8 mouse cellular contexts compared by ENCODE assay signal in the genomic region with DNA sequence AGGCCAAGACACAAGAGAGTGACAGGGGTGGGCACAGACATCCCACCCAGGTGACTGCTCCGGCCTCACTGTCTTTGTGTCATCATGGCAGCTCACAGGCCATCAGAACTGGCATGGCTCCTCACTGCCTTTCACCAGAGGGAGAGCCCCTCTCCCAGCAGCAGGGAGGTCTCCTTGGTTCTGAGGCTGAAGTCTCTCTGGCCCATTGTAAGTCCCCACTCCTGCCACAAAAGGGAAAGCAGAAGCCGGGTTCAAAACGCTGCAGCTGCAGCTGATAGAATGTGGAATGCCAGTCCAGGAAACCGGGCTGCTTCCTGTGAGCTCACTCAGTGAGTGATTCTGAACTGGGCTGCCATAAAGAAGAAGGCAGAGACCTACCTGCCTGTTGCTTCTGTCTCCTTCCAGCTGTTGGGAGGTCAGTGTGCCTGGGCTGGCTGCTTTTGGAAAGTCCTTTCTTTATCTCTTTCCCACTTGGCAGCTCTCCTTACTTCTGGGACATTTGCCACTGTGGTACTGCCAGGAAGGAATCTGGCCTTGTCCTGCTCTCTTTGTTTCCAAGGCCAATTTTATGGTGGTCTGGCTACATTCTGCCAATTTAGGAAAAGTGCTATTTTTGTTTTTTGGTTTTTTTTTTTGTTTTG. TPM values are rescaled to one million over a fixed set of nuclear protein-coding genes. Genes with fewer than 3 reads are reported as not detected.
DNase-seq lines count a peak whose midpoint lies in the region; ATAC-seq and TF ChIP-seq lines count a peak whose summit lies in the region.
"Not testable (repeated sequence)": the region's sequence is repeated elsewhere in the genome, so short reads cannot be mapped to it uniquely, and the experiment has no call there.

No protein-coding gene starts in this region.

- H3K27ac ChIP-seq in forebrain, embryonic 13.5 days; hindbrain, postnatal 0 days: not testable (repeated sequence)
- H3K27ac ChIP-seq in heart, postnatal 0 days (ENCODE audit: low read depth), result 0 out of 2 replicates have a peak overlapping the region, but pooled peaks have one; percentile 30

- not testable (repeated sequence) for H3K36me3 ChIP-seq in forebrain, embryonic 13.5 days (ENCODE audit: poor library complexity, severe bottlenecking); heart, postnatal 0 days (replicated peaks; ENCODE audit: control insufficient read depth, insufficient read depth, low read length); hindbrain, postnatal 0 days (ENCODE audit: insufficient read depth, low read length)

- H3K27me3 ChIP-seq in forebrain, embryonic 13.5 days; heart, postnatal 0 days (ENCODE audit: control insufficient read depth, insufficient read depth, low read length); hindbrain, postnatal 0 days (ENCODE audit: insufficient read depth, low read length): not testable (repeated sequence)

- 53% methylated on average over 4 of the region's 4 CpGs for WGBS in forebrain, embryonic 13.5 days
- 25% methylated on average over 4 of the region's 4 CpGs for WGBS in heart, postnatal 0 days
- 44% methylated on average over 4 of the region's 4 CpGs for WGBS in hindbrain, postnatal 0 days

- H3K4me3 ChIP-seq in forebrain, embryonic 13.5 days; heart, postnatal 0 days (ENCODE audit: low read depth, low read length); hindbrain, postnatal 0 days (ENCODE audit: low read length): not testable (repeated sequence)

- not testable (repeated sequence) for H3K9ac ChIP-seq in forebrain, embryonic 13.5 days; heart, postnatal 0 days (replicated peaks; ENCODE audit: low read depth, low read length); hindbrain, postnatal 0 days (replicated peaks; ENCODE audit: low read length)

- DNase-seq in adrenal gland, postnatal 14 days, result peak; percentile 63
- DNase-seq in heart, adult 18-20 months, result peak; percentile 82 to 83
- peak; percentile 18 for DNase-seq in heart, postnatal 0 days (ENCODE audit: low spot score)
- peak; percentile 49 for DNase-seq in hindbrain, postnatal 0 days (ENCODE audit: low spot score)
- peak; percentile 9 to 41 for DNase-seq in layer of hippocampus, postnatal 14 days (ENCODE audit: low spot score in 2 of 2)
- peak; percentile 7 for DNase-seq in lung, postnatal 36 days
- DNase-seq in testis, postnatal 14 days (ENCODE audit: low spot score), result peak; percentile 40

- not testable (repeated sequence) for H3K9me3 ChIP-seq in forebrain, embryonic 13.5 days (replicated peaks); heart, postnatal 0 days (replicated peaks; ENCODE audit: control insufficient read depth, low read length); hindbrain, postnatal 0 days (ENCODE audit: low read length)

- TF ChIP-seq EP300 in heart, postnatal 0 days (IDR thresholded peaks at IDR 0.05; ENCODE audit: low read depth), result not testable (repeated sequence)

- not testable (repeated sequence) for TF ChIP-seq CTCF in heart, postnatal 0 days (IDR thresholded peaks at IDR 0.05; ENCODE audit: low read depth); hindbrain, postnatal 0 days (IDR thresholded peaks at IDR 0.05; ENCODE audit: low read depth)

- not testable (repeated sequence) for H3K4me2 ChIP-seq in forebrain, embryonic 13.5 days; heart, postnatal 0 days (ENCODE audit: low read depth, low read length); hindbrain, postnatal 0 days (ENCODE audit: low read depth, low read length)

- peak; percentile 42 for ATAC-seq in forebrain, embryonic 13.5 days
- ATAC-seq in heart, postnatal 0 days (ENCODE audit: insufficient read depth, low read depth), result peak; percentile 55; the same call in 1 of the 2 replicates
- ATAC-seq in hindbrain, postnatal 0 days, result peak; percentile 45

- H3K4me1 ChIP-seq in forebrain, embryonic 13.5 days; heart, postnatal 0 days (ENCODE audit: control insufficient read depth, insufficient read depth); hindbrain, postnatal 0 days (ENCODE audit: insufficient read depth, low read length): not testable (repeated sequence)

RNA-seq across cellular contexts. Expression of gene Prcp, which starts 59.2 kb away (rescaled TPM):
- 20.3 and 26.9 TPM in 2 replicates for total RNA-seq in adrenal gland, postnatal 14 days (2021)
- polyA plus RNA-seq in forebrain, embryonic 13.5 days (2015; fragmentation: Nextera tagmentation; extraction: Ambion mirVana), result 14.6 and 15.6 TPM in 2 replicates
- 10 to 100 TPM in 1 of 2 experiments, 1 to 10 TPM in 1; 9.1 to 10.9 TPM for total RNA-seq in heart, adult 18-20 months (2021)
- 33.7 and 44.8 TPM in 2 replicates for total RNA-seq in heart, postnatal 0 days (2014; rRNA removed; ENCODE audit: low replicate concordance)
- 18.3 and 18.6 TPM in 2 replicates for polyA plus RNA-seq in heart, postnatal 0 days (2015; fragmentation: Nextera tagmentation; extraction: Ambion mirVana)
- 19.2 and 23.2 TPM in 2 replicates for total RNA-seq in hindbrain, postnatal 0 days (2014; rRNA removed)
- 13.3 and 14.3 TPM in 2 replicates for polyA plus RNA-seq in hindbrain, postnatal 0 days (2015; fragmentation: Nextera tagmentation; extraction: Ambion mirVana)
- 10 to 100 TPM in 1 of 2 experiments, 1 to 10 TPM in 1; 8.8 to 10.9 TPM for total RNA-seq in layer of hippocampus, postnatal 14 days (2021)

RNA-seq across cellular contexts. Expression of gene Ddias, which starts 59.4 kb away (rescaled TPM):
- total RNA-seq in adrenal gland, postnatal 14 days (2021), result 2.4 TPM in 2 replicates
- 12.1 and 13.5 TPM in 2 replicates for polyA plus RNA-seq in forebrain, embryonic 13.5 days (2015; fragmentation: Nextera tagmentation; extraction: Ambion mirVana)
- total RNA-seq in heart, adult 18-20 months (2021), result under 1 TPM; 0.21 to 0.89 TPM
- 3.5 and 7.5 TPM in 2 replicates for total RNA-seq in heart, postnatal 0 days (2014; rRNA removed; ENCODE audit: low replicate concordance)
- polyA plus RNA-seq in heart, postnatal 0 days (2015; fragmentation: Nextera tagmentation; extraction: Ambion mirVana), result 3.1 and 3.4 TPM in 2 replicates
- total RNA-seq in hindbrain, postnatal 0 days (2014; rRNA removed), result 1.4 and 1.8 TPM in 2 replicates
- 3.5 and 3.8 TPM in 2 replicates for polyA plus RNA-seq in hindbrain, postnatal 0 days (2015; fragmentation: Nextera tagmentation; extraction: Ambion mirVana)
- 1 to 10 TPM in 1 of 2 experiments, under 1 TPM in 1; 0.86 to 2.2 TPM for total RNA-seq in layer of hippocampus, postnatal 14 days (2021)

Comparison
In these comparisons a context has a peak if more than half of its experiments do, and no peak if none do; other contexts are left out.
1. DNase-seq: peak in every context shown above with its lines; median percentile 82 in heart, adult 18-20 months; 63 in adrenal gland, postnatal 14 days; 49 in hindbrain, postnatal 0 days; 40 in testis, postnatal 14 days; 25 in layer of hippocampus, postnatal 14 days; 18 in heart, postnatal 0 days; 7 in lung, postnatal 36 days.